Comparison of ENCODE assay signal across 8 mouse cellular contexts in genomic region chr19:43440112-43440737, GRCm38 (mm10). TPM values are rescaled to one million over a fixed set of nuclear protein-coding genes. Genes with fewer than 3 reads are reported as not detected.
DNase-seq lines count a peak whose midpoint lies in the region; TF ChIP-seq lines count a peak whose summit lies in the region.

Gene Cnnm1, plus strand, starts transcription at chr19:43440436.

- in situ Hi-C loops in ES-E14 (cut with MboI; ENCODE audit: low sequenced_read_pairs in 2 of 2, unreplicated experiment in 2 of 2), result no loop called here

- H3K27ac ChIP-seq in ES-E14 (ENCODE audit: insufficient read depth, low read depth, low read length, poor library complexity, severe bottlenecking), result no peak within 1 kb of the TSS
- H3K27ac ChIP-seq in forebrain, embryonic 10.5 days, result peak within 1 kb of the TSS; percentile 85

- H3K27me3 ChIP-seq in forebrain, embryonic 10.5 days (ENCODE audit: poor library complexity, severe bottlenecking), result peaks cover 63% of the 10 kb centered on the region

- H3K36me3 ChIP-seq in ES-E14 (ENCODE audit: control insufficient read depth, insufficient read depth, low read length, poor library complexity, severe bottlenecking), result no peaks in the 10 kb centered on the region
- 0 out of 2 replicates have a peak, but pooled peaks cover 5% of the 10 kb centered on the region for H3K36me3 ChIP-seq in forebrain, embryonic 10.5 days (replicated peaks)

- no peaks in the 10 kb centered on the region for H3K9me3 ChIP-seq in ES-E14 (ENCODE audit: control insufficient read depth, insufficient read depth, low read depth, low read length)
- peaks cover 12% of the 10 kb centered on the region for H3K9me3 ChIP-seq in forebrain, embryonic 10.5 days

- peak within 1 kb of the TSS; percentile 79 to 84 for H3K4me3 ChIP-seq in ES-E14 (ENCODE audit: insufficient read depth in 1 of 2, low read depth in 1 of 2, low read length in 2 of 2, poor library complexity in 1 of 2, severe bottlenecking in 1 of 2)
- peak within 1 kb of the TSS; percentile 81 for H3K4me3 ChIP-seq in forebrain, embryonic 10.5 days

- 0 out of 4 replicates have a peak, but pooled peaks cover 0 to 1% of the 10 kb centered on the region in 2 experiments for H3K4me1 ChIP-seq in ES-E14 (ENCODE audit: control insufficient read depth in 2 of 2, insufficient read depth in 2 of 2, low read length in 2 of 2, poor library complexity in 1 of 2)
- H3K4me1 ChIP-seq in forebrain, embryonic 10.5 days, result peaks cover 25% of the 10 kb centered on the region

- 1% methylated on average over 49 of the region's 51 CpGs for WGBS in forebrain, embryonic 10.5 days

- peak within 1 kb of the TSS; percentile 78 for H3K9ac ChIP-seq in ES-E14 (ENCODE audit: insufficient read depth, low read depth, low read length, poor library complexity, severe bottlenecking)

- DNase-seq in ES-E14 (ENCODE audit: low read depth, low spot score) (peak; percentile 48), MN1 (ENCODE audit: low spot score) (no peak)
- DNase-seq in brain, adult 2 months (ENCODE audit: low read depth, low spot score), result peak; percentile 95
- DNase-seq in forebrain, embryonic 10.5 days (ENCODE audit: extremely low spot score, low spot score), result peak; percentile 72
- peak; percentile 50 for DNase-seq in heart, postnatal 4 days
- peak; percentile 78 for DNase-seq in layer of hippocampus, adult 9-11 months
- peak; percentile 4 for DNase-seq in lung, postnatal 10 days
- peak; percentile 88 to 90 for DNase-seq in right cerebral cortex, postnatal 10 days (ENCODE audit: low spot score in 2 of 2)

TF ChIP-seq in ES-E14, 5 proteins besides CTCF, POLR2A, EP300 and RAD21:
- no peak for TF ChIP-seq CHD2 (IDR thresholded peaks at IDR 0.05; ENCODE audit: low read depth, low read length)
- no peak; the same call in 1 of the 2 replicates for TF ChIP-seq HCFC1 (IDR thresholded peaks at IDR 0.05; ENCODE audit: borderline replicate concordance, insufficient read depth, low read length)
- no peak for TF ChIP-seq ZC3H11A (IDR thresholded peaks at IDR 0.05; ENCODE audit: borderline replicate concordance, low read depth, low read length)
- no peak for TF ChIP-seq MAFK (IDR thresholded peaks at IDR 0.05; ENCODE audit: insufficient read depth, low read depth, low read length)
- TF ChIP-seq ZNF384 (IDR thresholded peaks at IDR 0.05; ENCODE audit: low read depth, low read length), result no peak

RNA-seq across cellular contexts. Expression of gene Cnnm1, which starts in this region (rescaled TPM):
- 2.6 TPM in 2 replicates for total RNA-seq in ES-E14 (2012; rRNA removed)
- 0.31 and 0.36 TPM in 2 replicates for polyA plus RNA-seq in forebrain, embryonic 10.5 days (2016; fragmentation: Nextera tagmentation; extraction: Ambion mirVana)
- total RNA-seq in heart, postnatal 4 days (2021), result under 1 TPM; 0.10 to 0.11 TPM

Comparison
In these comparisons a context has a peak if more than half of its experiments do, and no peak if none do; other contexts are left out.
1. Peak in DNase-seq, H3K4me3 ChIP-seq and H3K27ac ChIP-seq in forebrain, embryonic 10.5 days; RNA of the gene not detected or under 1 TPM.
2. Peak in DNase-seq in heart, postnatal 4 days; RNA of the gene not detected or under 1 TPM.